Mouse (Mus musculus) bone marrow macrophage, adult 2 months (primary cell): ENCODE data around the gene 1700001C02Rik.

Experiments
- CTCF ChIP-seq: IDR thresholded peaks from 2 replicates; pipeline ENCODE4 v1.5.1; 2012; ENCODE audit warnings: low read depth, mild to moderate bottlenecking, low read length, moderate library complexity
- POLR2A ChIP-seq: IDR thresholded peaks from 2 replicates; pipeline ENCODE4 v1.6.1; 2012; ENCODE audit warnings: mild to moderate bottlenecking, low read depth, low read length, borderline replicate concordance

DNA sequence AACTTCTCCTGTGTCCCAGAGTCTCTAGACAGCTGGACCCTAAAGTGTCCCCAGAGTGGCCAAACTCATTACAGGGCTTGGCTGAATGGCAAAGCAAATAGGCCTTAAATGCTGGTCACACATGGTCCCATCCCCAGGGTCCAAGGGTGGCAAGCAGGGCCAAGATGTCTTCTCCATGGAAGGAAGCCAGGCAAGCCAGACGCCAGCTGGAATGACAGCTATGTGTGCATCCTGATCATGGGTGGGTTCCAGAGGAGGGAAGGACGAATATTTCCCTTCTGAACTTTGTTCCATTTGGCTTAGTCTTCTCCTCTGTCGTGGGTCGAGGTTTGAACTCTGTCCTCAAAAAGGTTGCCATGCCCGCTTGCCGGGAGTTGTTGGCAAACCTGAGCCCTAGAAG is 19.3 kb downstream of the 1700001C02Rik start:
- TF ChIP-seq CTCF (no peak), POLR2A (no peak)
